Mouse (Mus musculus) spleen, postnatal 4 days (tissue): ENCODE results near the gene Plekhn1.

Source experiments
- DNase-seq, 2 experiments: peaks; one replicate each; pipeline ENCODE4 v3.0.0; 2022; ENCODE audit warnings: low spot score in 2 of 2

Plekhn1 gene

GRCm38 (mm10) chr4:156215649-156216048 lies 19.0 kb downstream of the Plekhn1 start, which contains the start of gene Perm1:
Gene Perm1 (plus strand): TSS chr4:156215868.
- DNase-seq = peak in 1 of 2 experiments; percentile 55

GRCm38 (mm10) chr4:156213134-156213533 lies 21.5 kb downstream of the Plekhn1 start:
- DNase-seq = no peak

- DNase-seq = no peak
Observed at GRCm38 (mm10) chr4:156209963-156210635, 24.6 kb downstream of the Plekhn1 start.

GRCm38 (mm10) chr4:156208872-156209271 lies 25.8 kb downstream of the Plekhn1 start:
- no peak for DNase-seq

- no peak for DNase-seq
Observed at GRCm38 (mm10) chr4:156203413-156204131, 31.1 kb downstream of the Plekhn1 start.

GRCm38 (mm10) chr4:156203001-156203412 lies 31.6 kb downstream of the Plekhn1 start, which contains the start of gene AW011738:
Gene AW011738 (plus strand): TSS chr4:156203304.
- DNase-seq = peak; percentile 70 to 82

- DNase-seq = peak in 1 of 2 experiments; percentile 54
Observed at GRCm38 (mm10) chr4:156202462-156202893, 32.2 kb downstream of the Plekhn1 start.

- no peak for DNase-seq
Observed at GRCm38 (mm10) chr4:156200623-156201475, 33.8 kb downstream of the Plekhn1 start, which contains the start of gene Isg15. Gene Isg15 (minus strand): TSS chr4:156200818.

GRCm38 (mm10) chr4:156197829-156198205 lies 36.8 kb downstream of the Plekhn1 start:
- peak; percentile 90 to 94 for DNase-seq

- peak; percentile 72 to 87 for DNase-seq
Observed at GRCm38 (mm10) chr4:156197131-156197828, 37.4 kb downstream of the Plekhn1 start, which contains the start of gene Agrn. Gene Agrn (minus strand): TSS chr4:156197488.

GRCm38 (mm10) chr4:156195927-156196870 lies 38.5 kb downstream of the Plekhn1 start:
- peak; percentile 37 to 75 for DNase-seq

- no peak for DNase-seq
Observed at GRCm38 (mm10) chr4:156194346-156194745, 40.3 kb downstream of the Plekhn1 start.

GRCm38 (mm10) chr4:156193906-156194305 lies 40.8 kb downstream of the Plekhn1 start:
- DNase-seq = no peak

- DNase-seq = no peak
Observed at GRCm38 (mm10) chr4:156193200-156193590, 41.5 kb downstream of the Plekhn1 start.

GRCm38 (mm10) chr4:156192421-156193199 lies 42.0 kb downstream of the Plekhn1 start:
- no peak for DNase-seq

- DNase-seq = no peak
Observed at GRCm38 (mm10) chr4:156188811-156189323, 45.8 kb downstream of the Plekhn1 start.

GRCm38 (mm10) chr4:156188162-156188810 lies 46.4 kb downstream of the Plekhn1 start:
- no peak for DNase-seq
